Mouse (Mus musculus): ENCODE results near the gene Gab1. TPM values are rescaled to one million over a fixed set of nuclear protein-coding genes. Genes with fewer than 3 reads are reported as not detected.

Gab1 gene
- polyA plus RNA-seq, 1 experiment from 2014 or later, result 12.5 TPM

DNA sequence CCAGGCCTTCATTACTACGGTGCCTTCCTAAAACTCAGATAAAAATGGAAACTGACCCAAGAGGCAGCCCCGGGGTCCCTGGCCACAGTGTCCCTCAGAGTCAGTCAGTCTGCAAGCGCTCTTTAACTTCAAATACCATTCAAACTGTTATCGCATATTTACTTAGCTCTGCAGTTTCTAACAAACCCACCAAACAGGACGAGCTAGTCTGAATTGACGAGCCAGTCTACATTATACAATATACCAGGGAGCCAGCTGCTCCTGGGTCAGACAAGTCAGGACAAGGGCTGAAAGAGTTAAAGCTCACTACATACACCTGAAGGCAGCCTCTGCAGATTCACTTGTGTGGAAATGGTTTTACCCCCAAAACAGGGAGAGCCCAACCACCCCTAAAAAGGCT lies 27.1 kb downstream of the Gab1 start:
- Histone ChIP-seq H3K4me2 (ENCODE audit: low read depth, low read length) (no peak overlapping the region), H3K27ac (ENCODE audit: low read depth, low read length) (no peak overlapping the region)
- 78% methylated on average over 6 of the region's 6 CpGs for WGBS

DNA sequence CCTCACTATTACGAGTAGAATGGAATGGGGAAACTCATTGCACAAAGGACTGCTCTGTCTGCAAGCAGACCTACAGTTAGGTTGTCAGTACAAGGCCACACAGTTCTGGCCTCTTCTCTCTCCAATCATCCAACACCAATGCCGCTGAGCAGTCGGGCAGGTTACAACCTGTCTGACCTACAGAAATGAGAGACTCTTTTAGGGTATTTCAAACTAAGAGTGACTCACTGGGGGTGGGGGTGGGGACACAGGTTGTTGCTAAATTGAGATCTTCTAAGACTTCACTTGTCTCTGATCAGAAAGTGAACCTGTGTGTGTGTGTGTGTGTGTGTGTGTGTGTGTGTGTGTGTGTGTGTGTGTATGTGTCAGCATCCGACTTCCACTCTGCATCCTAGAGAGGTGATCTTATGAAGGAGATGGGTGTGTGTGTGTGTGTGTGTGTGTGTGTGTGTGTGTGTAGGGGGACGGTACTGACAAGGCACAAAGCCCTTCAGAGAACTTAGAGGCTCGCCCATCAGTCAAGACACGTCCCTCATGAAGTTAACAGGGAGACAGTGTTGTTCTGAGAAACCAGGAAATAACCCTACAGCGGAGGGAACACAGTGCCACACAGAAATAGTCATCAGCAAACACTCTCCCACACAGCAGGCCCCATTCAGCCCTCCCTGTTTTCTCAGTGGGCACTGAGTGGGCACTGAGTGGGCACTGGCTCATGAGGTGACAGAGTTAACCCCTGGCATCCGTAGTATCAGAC lies 27.7 kb downstream of the Gab1 start:
- no peaks in the 10 kb centered on the region for H3K9me3 ChIP-seq (ENCODE audit: control insufficient read depth, low read length)
- no peak overlapping the region; the same call in 1 of the 2 replicates for H3K9ac ChIP-seq (replicated peaks; ENCODE audit: low read depth, low read length)
- no peaks in the 10 kb centered on the region for H3K27me3 ChIP-seq (ENCODE audit: control insufficient read depth, insufficient read depth, low read length)
- H3K4me3 ChIP-seq (ENCODE audit: low read depth, low read length), result no peak overlapping the region
- H3K4me2 ChIP-seq (ENCODE audit: low read depth, low read length), result no peak overlapping the region
- H3K27ac ChIP-seq (ENCODE audit: low read depth, low read length), result no peak overlapping the region
- peaks cover 4% of the 10 kb centered on the region for H3K4me1 ChIP-seq (ENCODE audit: control insufficient read depth, insufficient read depth, low read length)
- H3K36me3 ChIP-seq (ENCODE audit: control insufficient read depth, insufficient read depth, low read length), result no peaks in the 10 kb centered on the region
- 77% methylated on average over 9 of the region's 9 CpGs for WGBS
- ATAC-seq (ENCODE audit: low read depth), result no peak

More for the DNA sequence above, 27.1 kb downstream of the Gab1 start:
- H3K4me3 ChIP-seq (ENCODE audit: low read depth, low read length), result no peak overlapping the region
- H3K9me3 ChIP-seq (ENCODE audit: control insufficient read depth, low read length), result no peaks in the 10 kb centered on the region
- peaks cover 4% of the 10 kb centered on the region for H3K4me1 ChIP-seq (ENCODE audit: control insufficient read depth, insufficient read depth, low read length)
- no peak overlapping the region; the same call in 1 of the 2 replicates for H3K9ac ChIP-seq (replicated peaks; ENCODE audit: low read depth, low read length)
- H3K36me3 ChIP-seq (ENCODE audit: control insufficient read depth, insufficient read depth, low read length), result no peaks in the 10 kb centered on the region
- 0 out of 2 replicates have a peak, but pooled peaks have one; percentile 39 for ATAC-seq (ENCODE audit: low read depth)
- H3K27me3 ChIP-seq (ENCODE audit: control insufficient read depth, insufficient read depth, low read length), result no peaks in the 10 kb centered on the region

DNA sequence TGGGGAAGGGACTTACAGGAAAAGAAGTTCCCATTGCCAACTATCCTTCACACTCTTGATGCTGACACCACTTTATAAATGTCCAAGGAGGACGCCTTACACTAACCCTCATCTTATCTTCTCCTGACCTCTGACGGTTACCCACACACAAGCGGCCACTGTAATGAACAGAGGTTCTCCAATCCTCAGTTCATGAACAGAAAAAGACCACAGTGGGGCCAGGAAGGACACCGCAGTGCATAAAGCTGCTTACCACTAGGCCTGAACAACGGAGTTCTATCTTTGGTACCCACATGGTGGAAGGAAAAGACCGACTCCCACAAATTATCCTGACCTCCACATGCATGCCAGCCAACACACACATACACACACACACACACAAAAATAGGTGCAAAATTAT lies 28.7 kb downstream of the Gab1 start:
- no peak overlapping the region for H3K27ac ChIP-seq (ENCODE audit: low read depth, low read length)
- WGBS, result 91% methylated on average over 6 of the region's 6 CpGs
- H3K4me1 ChIP-seq (ENCODE audit: control insufficient read depth, insufficient read depth, low read length), result peaks cover 2% of the 10 kb centered on the region
- no peaks in the 10 kb centered on the region for H3K36me3 ChIP-seq (ENCODE audit: control insufficient read depth, insufficient read depth, low read length)
- no peak overlapping the region for H3K4me2 ChIP-seq (ENCODE audit: low read depth, low read length)
- H3K27me3 ChIP-seq (ENCODE audit: control insufficient read depth, insufficient read depth, low read length), result no peaks in the 10 kb centered on the region
- H3K4me3 ChIP-seq (ENCODE audit: low read depth, low read length), result no peak overlapping the region
- no peak overlapping the region for H3K9ac ChIP-seq (replicated peaks; ENCODE audit: low read depth, low read length)
- no peaks in the 10 kb centered on the region for H3K9me3 ChIP-seq (ENCODE audit: control insufficient read depth, low read length)
- ATAC-seq (ENCODE audit: low read depth), result no peak

DNA sequence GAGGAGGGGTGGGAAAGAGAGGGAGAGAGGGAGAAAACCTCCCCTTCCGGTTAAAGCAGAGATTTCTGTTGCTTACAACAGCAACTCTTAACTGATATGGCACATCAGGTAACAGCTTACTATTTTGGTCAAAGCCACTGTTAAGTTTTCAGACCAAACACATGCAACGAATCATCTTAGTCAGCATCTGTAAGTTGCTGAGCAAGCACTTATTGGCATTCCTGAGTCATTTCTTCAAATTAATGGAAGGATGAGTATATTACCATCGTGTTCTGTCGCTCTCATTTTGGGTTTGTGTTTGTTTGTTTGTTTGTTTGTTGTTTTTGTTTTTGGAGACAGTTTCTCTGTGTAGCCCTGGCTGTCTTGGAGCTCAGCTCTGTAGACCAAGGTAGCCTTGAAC lies 30.3 kb downstream of the Gab1 start:
- no peaks in the 10 kb centered on the region for H3K27me3 ChIP-seq (ENCODE audit: control insufficient read depth, insufficient read depth, low read length)

DNA sequence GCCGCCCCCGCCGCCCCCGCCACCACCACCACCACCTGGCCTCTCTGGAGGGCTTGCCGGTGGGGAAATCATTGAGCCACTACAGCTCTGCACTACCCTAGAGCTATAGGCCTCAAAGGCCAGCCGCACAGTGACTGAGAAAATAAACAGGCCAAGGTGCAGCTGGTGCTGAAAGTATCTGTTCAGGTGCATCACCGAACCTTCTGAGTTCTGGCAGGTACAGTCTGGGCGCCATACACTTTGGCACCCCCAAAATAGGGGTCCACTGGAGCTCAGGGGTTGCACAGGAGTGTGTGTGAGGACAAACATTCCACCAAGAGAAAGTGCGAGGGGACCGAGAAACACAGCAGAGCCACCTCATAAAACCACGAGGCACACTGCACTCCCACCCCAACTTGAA lies 31.7 kb downstream of the Gab1 start:
- Histone ChIP-seq H3K4me1 (ENCODE audit: control insufficient read depth, insufficient read depth, low read length) (peaks cover 6% of the 10 kb centered on the region; the same call in 1 of the 2 replicates), H3K9me3 (ENCODE audit: control insufficient read depth, low read length) (no peaks in the 10 kb centered on the region), H3K9ac (replicated peaks; ENCODE audit: low read depth, low read length) (no peak overlapping the region), H3K27me3 (ENCODE audit: control insufficient read depth, insufficient read depth, low read length) (no peaks in the 10 kb centered on the region), H3K4me2 (ENCODE audit: low read depth, low read length) (no peak overlapping the region), H3K36me3 (ENCODE audit: control insufficient read depth, insufficient read depth, low read length) (no peaks in the 10 kb centered on the region), H3K4me3 (ENCODE audit: low read depth, low read length) (no peak overlapping the region), H3K27ac (ENCODE audit: low read depth, low read length) (no peak overlapping the region)
- 63% methylated on average over 11 of the region's 11 CpGs for WGBS
- no peak; the same call in 1 of the 2 replicates for ATAC-seq (ENCODE audit: low read depth)

More for the DNA sequence above, 30.3 kb downstream of the Gab1 start:
- Histone ChIP-seq H3K4me1 (ENCODE audit: control insufficient read depth, insufficient read depth, low read length) (peaks cover 6% of the 10 kb centered on the region; the same call in 1 of the 2 replicates), H3K9me3 (ENCODE audit: control insufficient read depth, low read length) (no peaks in the 10 kb centered on the region), H3K4me3 (ENCODE audit: low read depth, low read length) (no peak overlapping the region), H3K9ac (replicated peaks; ENCODE audit: low read depth, low read length) (no peak overlapping the region), H3K36me3 (ENCODE audit: control insufficient read depth, insufficient read depth, low read length) (no peaks in the 10 kb centered on the region), H3K4me2 (ENCODE audit: low read depth, low read length) (no peak overlapping the region), H3K27ac (ENCODE audit: low read depth, low read length) (no peak overlapping the region)
- 94% methylated on average over 4 of the region's 4 CpGs for WGBS
- no peak for ATAC-seq (ENCODE audit: low read depth)

DNA sequence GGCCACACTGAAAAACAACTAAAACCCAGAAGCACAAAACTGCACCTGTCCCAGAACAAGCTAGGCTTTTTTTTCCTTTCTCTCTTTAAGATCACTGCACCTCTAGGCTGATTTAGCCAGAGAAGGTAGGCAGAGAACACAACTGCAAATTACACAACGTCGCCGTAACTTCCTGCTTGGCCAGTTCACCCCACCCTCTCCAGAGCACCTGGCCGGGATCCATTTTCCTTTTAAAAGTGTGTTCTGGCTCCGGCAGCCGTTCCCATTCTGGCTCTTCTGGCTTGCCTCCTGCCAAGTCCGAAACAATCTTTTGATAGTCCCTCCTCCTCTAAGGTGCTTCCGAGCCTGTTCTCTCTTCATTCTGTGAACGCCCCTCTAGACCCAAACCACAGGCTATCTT lies 32.4 kb downstream of the Gab1 start:
- no peaks in the 10 kb centered on the region for H3K27me3 ChIP-seq (ENCODE audit: control insufficient read depth, insufficient read depth, low read length)
- H3K27ac ChIP-seq (ENCODE audit: low read depth, low read length), result no peak overlapping the region
- 70% methylated on average over 9 of the region's 9 CpGs for WGBS
- no peak for ATAC-seq (ENCODE audit: low read depth)
- H3K9me3 ChIP-seq (ENCODE audit: control insufficient read depth, low read length), result no peaks in the 10 kb centered on the region
- H3K9ac ChIP-seq (replicated peaks; ENCODE audit: low read depth, low read length), result no peak overlapping the region
- no peak overlapping the region for H3K4me2 ChIP-seq (ENCODE audit: low read depth, low read length)
- no peak overlapping the region for H3K4me3 ChIP-seq (ENCODE audit: low read depth, low read length)
- H3K4me1 ChIP-seq (ENCODE audit: control insufficient read depth, insufficient read depth, low read length), result peaks cover 6% of the 10 kb centered on the region; the same call in 1 of the 2 replicates
- no peaks in the 10 kb centered on the region for H3K36me3 ChIP-seq (ENCODE audit: control insufficient read depth, insufficient read depth, low read length)

DNA sequence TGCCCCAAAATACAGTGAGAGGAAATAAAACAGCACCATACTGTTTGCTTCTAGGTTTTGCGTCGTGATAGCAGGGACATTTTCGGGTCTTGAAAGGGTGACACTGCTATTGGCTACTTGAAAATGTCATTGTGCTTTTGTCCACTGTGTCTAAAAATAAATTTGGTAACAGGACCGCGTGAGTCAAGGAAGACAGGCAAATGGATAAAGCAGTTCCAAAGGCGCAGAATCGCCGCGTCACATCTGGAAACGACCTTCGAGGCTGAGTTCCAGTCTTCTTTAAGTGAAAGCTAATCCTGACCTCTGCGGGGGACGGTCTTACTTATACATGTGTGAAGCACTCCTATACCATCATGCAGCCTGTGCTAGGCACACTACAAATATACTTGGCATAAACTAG lies 35.0 kb downstream of the Gab1 start:
- 86% methylated on average over 13 of the region's 13 CpGs for WGBS
- Histone ChIP-seq H3K9me3 (ENCODE audit: control insufficient read depth, low read length) (no peaks in the 10 kb centered on the region), H3K4me3 (ENCODE audit: low read depth, low read length) (no peak overlapping the region), H3K4me1 (ENCODE audit: control insufficient read depth, insufficient read depth, low read length) (peaks cover 6% of the 10 kb centered on the region; the same call in 1 of the 2 replicates), H3K27me3 (ENCODE audit: control insufficient read depth, insufficient read depth, low read length) (no peaks in the 10 kb centered on the region), H3K9ac (replicated peaks; ENCODE audit: low read depth, low read length) (no peak overlapping the region), H3K4me2 (ENCODE audit: low read depth, low read length) (no peak overlapping the region), H3K27ac (ENCODE audit: low read depth, low read length) (no peak overlapping the region), H3K36me3 (ENCODE audit: control insufficient read depth, insufficient read depth, low read length) (no peaks in the 10 kb centered on the region)
- no peak for ATAC-seq (ENCODE audit: low read depth)

DNA sequence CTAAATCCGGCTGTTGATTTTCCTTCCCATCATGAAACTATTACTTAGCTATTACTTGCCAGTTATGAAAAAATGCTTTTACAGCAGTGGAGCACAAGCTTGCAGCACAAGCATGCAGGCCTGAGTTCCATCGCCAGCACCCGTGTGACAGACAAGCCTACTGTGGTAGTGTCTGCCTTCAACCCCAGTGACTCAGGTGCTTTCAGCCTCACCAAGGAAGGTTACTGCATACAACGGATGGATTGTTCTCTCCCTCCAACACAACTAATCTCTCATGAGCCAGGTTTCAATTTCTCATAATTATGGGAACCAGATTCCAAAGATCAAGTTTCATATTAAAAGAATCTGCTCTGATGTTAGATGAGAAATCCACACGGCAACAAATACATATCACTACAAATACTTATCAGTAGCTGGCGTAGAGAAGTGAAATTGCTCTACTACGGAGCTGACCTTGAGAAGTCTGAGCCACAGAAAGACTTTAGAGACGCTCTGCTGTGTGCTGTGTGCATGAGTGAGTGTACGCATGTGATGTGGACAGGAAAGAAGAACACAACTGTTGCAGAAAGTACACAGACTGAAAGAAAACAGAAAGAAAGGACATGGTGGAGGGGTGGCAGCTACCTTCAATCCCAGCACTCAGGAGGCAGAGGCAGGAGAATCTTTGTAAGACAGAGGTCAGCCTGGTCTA lies 36.4 kb downstream of the Gab1 start:
- H3K9me3 ChIP-seq (ENCODE audit: control insufficient read depth, low read length), result no peaks in the 10 kb centered on the region
- H3K27me3 ChIP-seq (ENCODE audit: control insufficient read depth, insufficient read depth, low read length), result no peaks in the 10 kb centered on the region
- no peaks in the 10 kb centered on the region for H3K36me3 ChIP-seq (ENCODE audit: control insufficient read depth, insufficient read depth, low read length)
- no peak for ATAC-seq (ENCODE audit: low read depth)
- H3K9ac ChIP-seq (replicated peaks; ENCODE audit: low read depth, low read length), result no peak overlapping the region
- H3K27ac ChIP-seq (ENCODE audit: low read depth, low read length), result no peak overlapping the region
- no peak overlapping the region for H3K4me3 ChIP-seq (ENCODE audit: low read depth, low read length)
- 91% methylated on average over 9 of the region's 9 CpGs for WGBS
- peaks cover 6% of the 10 kb centered on the region; the same call in 1 of the 2 replicates for H3K4me1 ChIP-seq (ENCODE audit: control insufficient read depth, insufficient read depth, low read length)
- no peak overlapping the region for H3K4me2 ChIP-seq (ENCODE audit: low read depth, low read length)

DNA sequence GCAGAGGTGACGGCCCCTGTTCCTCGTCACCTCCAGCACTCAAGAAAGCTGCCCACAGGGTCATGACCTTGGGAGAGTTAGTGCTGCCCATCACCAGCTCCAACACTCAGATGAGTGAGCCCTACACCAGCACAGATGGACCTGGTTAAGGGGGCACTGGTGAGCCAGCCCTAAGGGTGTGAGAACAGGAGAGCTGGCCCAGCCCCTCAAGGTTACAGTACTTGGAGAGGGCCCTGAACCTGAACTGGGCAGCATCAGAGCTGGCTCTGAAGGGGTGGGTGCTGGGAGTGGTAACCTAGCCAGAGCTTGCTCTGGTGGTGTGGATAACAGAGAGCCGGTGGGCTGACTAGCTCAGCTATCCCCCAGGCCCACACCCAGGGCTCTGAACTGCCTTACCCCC lies 37.8 kb downstream of the Gab1 start:
- Histone ChIP-seq H3K27ac (ENCODE audit: low read depth, low read length) (no peak overlapping the region), H3K4me2 (ENCODE audit: low read depth, low read length) (no peak overlapping the region), H3K4me1 (ENCODE audit: control insufficient read depth, insufficient read depth, low read length) (peaks cover 6% of the 10 kb centered on the region; the same call in 1 of the 2 replicates), H3K9me3 (ENCODE audit: control insufficient read depth, low read length) (no peaks in the 10 kb centered on the region), H3K4me3 (ENCODE audit: low read depth, low read length) (no peak overlapping the region), H3K9ac (replicated peaks; ENCODE audit: low read depth, low read length) (no peak overlapping the region), H3K36me3 (ENCODE audit: control insufficient read depth, insufficient read depth, low read length) (no peaks in the 10 kb centered on the region), H3K27me3 (ENCODE audit: control insufficient read depth, insufficient read depth, low read length) (no peaks in the 10 kb centered on the region)
- no peak for ATAC-seq (ENCODE audit: low read depth)
- WGBS, result 98% methylated on average over 3 of the region's 3 CpGs

Measured in neural tube, embryonic 14.5 days (tissue).